ENCODE assay signal across 29 mouse cellular contexts in the genomic region with DNA sequence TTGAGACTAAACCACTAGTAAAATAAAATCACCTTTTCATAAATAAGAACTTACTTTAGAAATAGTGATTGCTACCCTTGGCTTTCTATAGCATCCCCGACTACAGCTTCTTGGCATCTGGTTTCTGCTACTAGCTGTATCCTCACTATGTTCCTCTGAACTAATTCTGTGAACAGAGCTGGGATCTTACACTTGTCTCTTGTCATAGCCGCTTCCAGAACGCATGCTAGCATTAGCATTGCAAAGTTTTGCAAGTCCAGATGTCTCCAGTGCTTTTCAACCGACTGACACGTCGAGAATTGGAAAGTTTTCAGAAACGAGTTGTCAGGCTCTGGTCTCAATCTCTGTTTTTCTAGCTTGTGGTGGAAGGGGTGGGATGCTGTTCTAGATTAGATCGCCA.
"Had no signal": no experiment of that assay in that cellular context is flagged by ENCODE, and none has a peak within 500 bp of the region (broad histone marks: within the 10 kb centered on the region; RNA-seq: fewer than 3 reads in every experiment).

No protein-coding gene starts in this region.

- ATAC-seq: hindbrain, embryonic 16.5 days; inflammation-experienced regulatory T-cells, adult 6 months; intestine, embryonic 15.5 days; intestine, postnatal 0 days had no signal

- H3K4me1 ChIP-seq: heart, embryonic 10.5 days; hindbrain, embryonic 10.5 days; hindbrain, embryonic 12.5 days; intestine, embryonic 15.5 days; kidney, embryonic 15.5 days; limb, embryonic 15.5 days; liver, embryonic 13.5 days; liver, embryonic 15.5 days had no signal

- H3K4me3 ChIP-seq: gastrocnemius, adult 2 months; heart, embryonic 10.5 days; heart, embryonic 12.5 days; hindbrain, embryonic 10.5 days; hindbrain, embryonic 12.5 days; intestine, embryonic 15.5 days; kidney, embryonic 15.5 days; limb, embryonic 13.5 days; limb, embryonic 15.5 days; liver, embryonic 13.5 days; liver, embryonic 15.5 days had no signal

- H3K4me2 ChIP-seq: heart, embryonic 12.5 days; hindbrain, embryonic 12.5 days; hindbrain, embryonic 14.5 days; intestine, embryonic 15.5 days; kidney, embryonic 15.5 days; limb, embryonic 13.5 days; limb, embryonic 15.5 days; liver, embryonic 11.5 days; liver, embryonic 13.5 days; liver, embryonic 15.5 days had no signal

- DNase-seq: gastrocnemius, adult 2 months; gastrocnemius, postnatal 10 days; gastrocnemius, postnatal 25 days; heart, adult 18-20 months; heart, postnatal 10 days; heart, postnatal 4 days; kidney, adult 18-20 months; kidney, adult 8-10 months; kidney, postnatal 14 days; kidney, postnatal 36 days; layer of hippocampus, adult 9-11 months; layer of hippocampus, postnatal 36 days; left cerebral cortex, postnatal 4 days; liver, embryonic 13.5 days had no signal

- H3K27ac ChIP-seq: gastrocnemius, adult 2 months; heart, embryonic 10.5 days; hindbrain, embryonic 10.5 days; hindbrain, embryonic 12.5 days; hindbrain, embryonic 14.5 days; intestine, embryonic 15.5 days; kidney, embryonic 15.5 days; kidney, postnatal 0 days; limb, embryonic 13.5 days; limb, embryonic 15.5 days; liver, embryonic 13.5 days; liver, embryonic 15.5 days had no signal

- H3K9ac ChIP-seq: heart, embryonic 12.5 days; hindbrain, embryonic 12.5 days; hindbrain, embryonic 14.5 days; intestine, embryonic 15.5 days; kidney, embryonic 15.5 days; limb, embryonic 13.5 days; limb, embryonic 15.5 days; liver, embryonic 13.5 days; liver, embryonic 15.5 days had no signal

- H3K9me3 ChIP-seq: heart, embryonic 10.5 days; heart, embryonic 12.5 days; hindbrain, embryonic 10.5 days; hindbrain, embryonic 12.5 days; intestine, embryonic 15.5 days; kidney, embryonic 15.5 days; limb, embryonic 13.5 days; limb, embryonic 15.5 days; liver, embryonic 13.5 days; liver, embryonic 15.5 days had no signal

- H3K27me3 ChIP-seq: heart, embryonic 12.5 days; hindbrain, embryonic 12.5 days; intestine, embryonic 15.5 days; kidney, embryonic 15.5 days; limb, embryonic 13.5 days; limb, embryonic 15.5 days; liver, embryonic 13.5 days; liver, embryonic 15.5 days had no signal

- H3K36me3 ChIP-seq: heart, embryonic 10.5 days; heart, embryonic 12.5 days; hindbrain, embryonic 10.5 days; hindbrain, embryonic 12.5 days; intestine, embryonic 15.5 days; kidney, embryonic 15.5 days; limb, embryonic 13.5 days; limb, embryonic 15.5 days; liver, embryonic 13.5 days; liver, embryonic 15.5 days had no signal
